Mouse (Mus musculus) midbrain, embryonic 12.5 days (tissue): ENCODE measurements at regions not wholly inside any gene's neighbourhood (a gene's known extent, or its start where the extent isn't known, plus 50 kb on each side); places are given as distances from the start of the nearest gene placed in this dataset.

Source experiments
- ATAC-seq: fragments of 200-750 bp; cut with Nextera tagmentation; 2 replicates; pipeline ENCODE4 v1.8.0; 2017; ENCODE audit warnings: low read depth, moderate TSS enrichment, moderate library complexity; ENCODE audit not compliant: low FRiP score
- H3K27ac ChIP-seq: fragments of 300-500 bp; sonication (generic); replicated peaks from 2 replicates; pipeline ENCODE4 v1.5.1; 2016; ENCODE audit warnings: mild to moderate bottlenecking
- H3K27me3 ChIP-seq: fragments of 300-500 bp; sonication (generic); 2 replicates; pipeline ENCODE4 v1.6.1; 2016; ENCODE audit warnings: mild to moderate bottlenecking
- H3K36me3 ChIP-seq: fragments of 300-500 bp; sonication (generic); 2 replicates; pipeline ENCODE4 v1.6.1; 2016
- H3K4me1 ChIP-seq: fragments of 300-500 bp; sonication (generic); 2 replicates; pipeline ENCODE4 v1.6.1; 2016
- H3K4me2 ChIP-seq: fragments of 300-500 bp; sonication (generic); replicated peaks from 2 replicates; pipeline ENCODE4 v1.6.1; 2016; ENCODE audit warnings: mild to moderate bottlenecking, moderate library complexity
- H3K4me3 ChIP-seq: fragments of 300-500 bp; sonication (generic); 2 replicates; pipeline ENCODE4 v1.5.1; 2016; ENCODE audit warnings: mild to moderate bottlenecking
- H3K9ac ChIP-seq: fragments of 300-500 bp; sonication (generic); replicated peaks from 2 replicates; pipeline ENCODE4 v1.6.1; 2016; ENCODE audit warnings: mild to moderate bottlenecking, moderate library complexity
- H3K9me3 ChIP-seq: fragments of 300-500 bp; sonication (generic); 2 replicates; pipeline ENCODE4 v1.6.1; 2016; ENCODE audit warnings: mild to moderate bottlenecking
- WGBS: fragments of 180-500 bp; shearing (Covaris S2); methylation state at CpG from one replicate; pipeline ENCODE4 v1.1.7; 2016; 5-methylcytosine and 5-hydroxymethylcytosine counted together

GRCm38 (mm10) chr12:16392851-16393250 lies 217.9 kb downstream of the Lpin1 start:
- H3K27me3 ChIP-seq: no peaks in the 10 kb centered on the region
- ATAC-seq: no peak
- H3K27ac ChIP-seq: no peak overlapping the region
- H3K9ac ChIP-seq: no peak overlapping the region
- no peaks in the 10 kb centered on the region for H3K36me3 ChIP-seq
- no peaks in the 10 kb centered on the region for H3K4me1 ChIP-seq
- no peaks in the 10 kb centered on the region for H3K9me3 ChIP-seq
- H3K4me2 ChIP-seq: no peak overlapping the region
- H3K4me3 ChIP-seq: no peak overlapping the region

GRCm38 (mm10) chr12:16391630-16392269 lies 219.0 kb downstream of the Lpin1 start:
- Histone ChIP-seq H3K27ac (no peak overlapping the region), H3K27me3 (no peaks in the 10 kb centered on the region), H3K9ac (no peak overlapping the region), H3K36me3 (no peaks in the 10 kb centered on the region), H3K4me1 (no peaks in the 10 kb centered on the region), H3K4me3 (no peak overlapping the region), H3K9me3 (no peaks in the 10 kb centered on the region), H3K4me2 (no peak overlapping the region)
- ATAC-seq: no peak
- WGBS: 84% methylated on average over 5 of the region's 5 CpGs

GRCm38 (mm10) chr12:16391163-16391562 lies 219.6 kb downstream of the Lpin1 start:
- no peaks in the 10 kb centered on the region for H3K4me1 ChIP-seq
- H3K9me3 ChIP-seq: no peaks in the 10 kb centered on the region
- no peak overlapping the region for H3K4me3 ChIP-seq
- WGBS: 93% methylated on average over 5 of the region's 5 CpGs
- H3K36me3 ChIP-seq: no peaks in the 10 kb centered on the region
- no peaks in the 10 kb centered on the region for H3K27me3 ChIP-seq
- no peak overlapping the region for H3K27ac ChIP-seq
- H3K9ac ChIP-seq: no peak overlapping the region
- no peak overlapping the region for H3K4me2 ChIP-seq
- ATAC-seq: no peak

- no peak overlapping the region for H3K9ac ChIP-seq
- ATAC-seq: no peak
- H3K27me3 ChIP-seq: no peaks in the 10 kb centered on the region
- H3K36me3 ChIP-seq: no peaks in the 10 kb centered on the region
- H3K4me1 ChIP-seq: no peaks in the 10 kb centered on the region
- H3K27ac ChIP-seq: no peak overlapping the region
- H3K4me2 ChIP-seq: no peak overlapping the region
- no peaks in the 10 kb centered on the region for H3K9me3 ChIP-seq
- 97% methylated on average over 4 of the region's 4 CpGs for WGBS
- H3K4me3 ChIP-seq: no peak overlapping the region
These were observed 223.7 kb downstream of the Lpin1 start for GRCm38 (mm10) chr12:16387035-16387434.

GRCm38 (mm10) chr12:16384396-16384795 lies 226.4 kb downstream of the Lpin1 start:
- 85% methylated on average over 1 of the region's 1 CpGs for WGBS
- no peak overlapping the region for H3K27ac ChIP-seq
- no peak for ATAC-seq

GRCm38 (mm10) chr12:16383499-16383935 lies 227.2 kb downstream of the Lpin1 start:
- Histone ChIP-seq H3K36me3 (no peaks in the 10 kb centered on the region), H3K9ac (no peak overlapping the region), H3K4me2 (no peak overlapping the region), H3K27ac (no peak overlapping the region), H3K4me3 (no peak overlapping the region), H3K9me3 (no peaks in the 10 kb centered on the region), H3K4me1 (no peaks in the 10 kb centered on the region), H3K27me3 (no peaks in the 10 kb centered on the region)
- no peak for ATAC-seq
- 89% methylated on average over 15 of the region's 15 CpGs for WGBS

More at GRCm38 (mm10) chr12:16384396-16384795, 226.4 kb downstream of the Lpin1 start:
- H3K4me1 ChIP-seq: no peaks in the 10 kb centered on the region
- H3K36me3 ChIP-seq: no peaks in the 10 kb centered on the region
- H3K9me3 ChIP-seq: no peaks in the 10 kb centered on the region
- H3K4me3 ChIP-seq: no peak overlapping the region
- H3K4me2 ChIP-seq: no peak overlapping the region
- H3K9ac ChIP-seq: no peak overlapping the region
- no peaks in the 10 kb centered on the region for H3K27me3 ChIP-seq

GRCm38 (mm10) chr12:16382417-16382988 lies 228.3 kb downstream of the Lpin1 start:
- no peaks in the 10 kb centered on the region for H3K4me1 ChIP-seq
- H3K27ac ChIP-seq: no peak overlapping the region
- no peaks in the 10 kb centered on the region for H3K36me3 ChIP-seq
- no peak overlapping the region for H3K4me3 ChIP-seq
- no peak overlapping the region for H3K9ac ChIP-seq
- ATAC-seq: no peak
- H3K4me2 ChIP-seq: no peak overlapping the region
- no peaks in the 10 kb centered on the region for H3K27me3 ChIP-seq
- no peaks in the 10 kb centered on the region for H3K9me3 ChIP-seq
- 81% methylated on average over 11 of the region's 11 CpGs for WGBS

- WGBS: 86% methylated on average over 4 of the region's 4 CpGs
- no peak for ATAC-seq
- H3K4me3 ChIP-seq: no peak overlapping the region
- H3K36me3 ChIP-seq: no peaks in the 10 kb centered on the region
- H3K4me2 ChIP-seq: no peak overlapping the region
- H3K9ac ChIP-seq: no peak overlapping the region
- no peaks in the 10 kb centered on the region for H3K9me3 ChIP-seq
- no peaks in the 10 kb centered on the region for H3K27me3 ChIP-seq
- no peaks in the 10 kb centered on the region for H3K4me1 ChIP-seq
- no peak overlapping the region for H3K27ac ChIP-seq
These were observed 229.7 kb downstream of the Lpin1 start for GRCm38 (mm10) chr12:16381026-16381425.

- Histone ChIP-seq H3K27me3 (no peaks in the 10 kb centered on the region), H3K4me1 (no peaks in the 10 kb centered on the region), H3K36me3 (no peaks in the 10 kb centered on the region), H3K4me3 (no peak overlapping the region), H3K4me2 (no peak overlapping the region), H3K27ac (no peak overlapping the region), H3K9me3 (no peaks in the 10 kb centered on the region), H3K9ac (no peak overlapping the region)
- 83% methylated on average over 2 of the region's 2 CpGs for WGBS
- no peak for ATAC-seq
These were observed 230.4 kb downstream of the Lpin1 start for GRCm38 (mm10) chr12:16380346-16380745.

GRCm38 (mm10) chr12:16379415-16379814 lies 231.4 kb downstream of the Lpin1 start:
- no peaks in the 10 kb centered on the region for H3K4me1 ChIP-seq
- H3K4me3 ChIP-seq: no peak overlapping the region
- H3K9me3 ChIP-seq: no peaks in the 10 kb centered on the region
- H3K36me3 ChIP-seq: no peaks in the 10 kb centered on the region
- WGBS: 90% methylated on average over 2 of the region's 2 CpGs
- no peak overlapping the region for H3K9ac ChIP-seq
- no peaks in the 10 kb centered on the region for H3K27me3 ChIP-seq
- no peak overlapping the region for H3K27ac ChIP-seq
- no peak for ATAC-seq
- H3K4me2 ChIP-seq: no peak overlapping the region

- Histone ChIP-seq H3K9ac (no peak overlapping the region), H3K27ac (no peak overlapping the region), H3K4me3 (no peak overlapping the region), H3K4me1 (no peaks in the 10 kb centered on the region), H3K36me3 (no peaks in the 10 kb centered on the region), H3K27me3 (no peaks in the 10 kb centered on the region), H3K4me2 (no peak overlapping the region), H3K9me3 (no peaks in the 10 kb centered on the region)
- no peak for ATAC-seq
- 91% methylated on average over 3 of the region's 3 CpGs for WGBS
These were observed 232.3 kb downstream of the Lpin1 start for GRCm38 (mm10) chr12:16378501-16378900.

GRCm38 (mm10) chr12:16374331-16374996 lies 236.3 kb downstream of the Lpin1 start:
- 74% methylated on average over 4 of the region's 4 CpGs for WGBS
- ATAC-seq: no peak
- H3K9me3 ChIP-seq: no peaks in the 10 kb centered on the region

More at GRCm38 (mm10) chr12:16374331-16374996, 236.3 kb downstream of the Lpin1 start:
- Histone ChIP-seq H3K27me3 (no peaks in the 10 kb centered on the region), H3K4me2 (no peak overlapping the region), H3K36me3 (no peaks in the 10 kb centered on the region), H3K9ac (no peak overlapping the region), H3K27ac (no peak overlapping the region), H3K4me1 (no peaks in the 10 kb centered on the region), H3K4me3 (no peak overlapping the region)
